In genomic region chr16:45437230-45437739, GRCm38 (mm10) we compare ENCODE assay signal across 29 mouse cellular contexts. TPM values are rescaled to one million over a fixed set of nuclear protein-coding genes. Genes with fewer than 3 reads are reported as not detected.
A peak's percentile ranks its signal among the peaks of the same experiment; 100 is the strongest.
DNase-seq lines count a peak whose midpoint lies in the region; ATAC-seq and TF ChIP-seq lines count a peak whose summit lies in the region.
"Had no signal": no experiment of that assay in that cellular context is flagged by ENCODE, and none has a peak within 500 bp of the region (broad histone marks: within the 10 kb centered on the region; RNA-seq: fewer than 3 reads in every experiment).

No protein-coding gene starts in this region.

- dilution Hi-C loops in CH12.LX (cut with MboI; ENCODE audit: extremely low pct_ligation_motif_present, extremely low pct_unique_long_range_greater_than_20kb, low sequenced_read_pairs) = no loop called here

- WGBS in embryonic facial prominence, embryonic 13.5 days = 91% methylated on average over 1 of the region's 1 CpGs
- WGBS in embryonic facial prominence, embryonic 10.5 days = 79% methylated on average over 1 of the region's 1 CpGs
- 83% methylated on average over 1 of the region's 1 CpGs for WGBS in hindbrain, embryonic 14.5 days
- WGBS in hindbrain, embryonic 10.5 days = 90% methylated on average over 1 of the region's 1 CpGs
- 85% methylated on average over 1 of the region's 1 CpGs for WGBS in lung, postnatal 0 days

- TF ChIP-seq RAD21 in CH12.LX (IDR thresholded peaks at IDR 0.05; ENCODE audit: low read depth, low read length) = peak; percentile 33

- no peak for TF ChIP-seq EP300 in lung, postnatal 0 days (IDR thresholded peaks at IDR 0.05)
- no peak for TF ChIP-seq EP300 in CH12.LX (IDR thresholded peaks at IDR 0.05; ENCODE audit: low read length)

- peak; percentile 14 for TF ChIP-seq CTCF in lung, postnatal 0 days (IDR thresholded peaks at IDR 0.05)
- peak in 1 of 2 experiments; percentile 58; a peak in 2 of 4 replicates for TF ChIP-seq CTCF in CH12.LX (conservative IDR thresholded peaks at IDR 0.05 in 1 of 2, IDR thresholded peaks at IDR 0.05 in 1 of 2; ENCODE audit: low read depth in 2 of 2, low read length in 2 of 2)

- no peaks in the 10 kb centered on the region for H3K9me3 ChIP-seq in embryonic facial prominence, embryonic 13.5 days
- H3K9me3 ChIP-seq in embryonic facial prominence, embryonic 10.5 days = no peaks in the 10 kb centered on the region
- no peaks in the 10 kb centered on the region for H3K9me3 ChIP-seq in hindbrain, embryonic 14.5 days (ENCODE audit: control insufficient read depth, low read length)
- no peaks in the 10 kb centered on the region for H3K9me3 ChIP-seq in hindbrain, embryonic 10.5 days
- no peaks in the 10 kb centered on the region for H3K9me3 ChIP-seq in lung, postnatal 0 days (ENCODE audit: low read length)
- no peaks in the 10 kb centered on the region for H3K9me3 ChIP-seq in CH12.LX (replicated peaks; ENCODE audit: low read length)
- H3K9me3 ChIP-seq: forebrain, embryonic 15.5 days; heart, embryonic 13.5 days; limb, embryonic 13.5 days; liver, embryonic 13.5 days had no signal

- no peak overlapping the region for H3K4me2 ChIP-seq in embryonic facial prominence, embryonic 13.5 days
- no peak overlapping the region for H3K4me2 ChIP-seq in hindbrain, embryonic 14.5 days (replicated peaks)
- H3K4me2 ChIP-seq in lung, postnatal 0 days (replicated peaks; ENCODE audit: low read depth, low read length) = no peak overlapping the region
- H3K4me2 ChIP-seq in CH12.LX (ENCODE audit: insufficient read depth, low read depth, poor library complexity, severe bottlenecking) = no peak overlapping the region
- H3K4me2 ChIP-seq: forebrain, embryonic 15.5 days; heart, embryonic 13.5 days; limb, embryonic 13.5 days; liver, embryonic 13.5 days had no signal

- DNase-seq in embryonic facial prominence, embryonic 10.5 days (ENCODE audit: low spot score) = no peak
- no peak for DNase-seq in hindbrain, embryonic 14.5 days (ENCODE audit: low spot score)
- no peak for DNase-seq in hindbrain, embryonic 10.5 days (ENCODE audit: low spot score)
- DNase-seq in lung, postnatal 0 days (ENCODE audit: low spot score) = no peak
- no peak for DNase-seq in lung, postnatal 25 days (ENCODE audit: low spot score)
- no peak for DNase-seq in CH12.LX (ENCODE audit: extremely low read depth)
- no peak for DNase-seq in right cerebral cortex, adult 18-20 months
- DNase-seq: adrenal gland, postnatal 10 days; cerebellum, adult 18-20 months; cerebellum, postnatal 25 days; gastrocnemius, postnatal 10 days; heart, postnatal 36 days; kidney, adult 2 months; layer of hippocampus, postnatal 36 days; liver, embryonic 13.5 days; lung, adult 2 months; retina, postnatal 1 day; thymus, adult 2 months; thymus, postnatal 4 days had no signal

- in situ Hi-C loops in CH12.LX (cut with MboI; ENCODE audit: low pct_ligation_motif_present, low pct_unique_long_range_greater_than_20kb, low sequenced_read_pairs) = no loop called here

- H3K9ac ChIP-seq in embryonic facial prominence, embryonic 13.5 days = no peak overlapping the region
- no peak overlapping the region for H3K9ac ChIP-seq in hindbrain, embryonic 14.5 days
- H3K9ac ChIP-seq in lung, postnatal 0 days (replicated peaks; ENCODE audit: low read depth) = no peak overlapping the region
- no peak overlapping the region for H3K9ac ChIP-seq in CH12.LX (ENCODE audit: insufficient read depth, low read depth)
- H3K9ac ChIP-seq: forebrain, embryonic 15.5 days; heart, embryonic 13.5 days; limb, embryonic 13.5 days; liver, embryonic 13.5 days had no signal

- no peaks in the 10 kb centered on the region for H3K79me2 ChIP-seq in CH12.LX (replicated peaks; ENCODE audit: control insufficient read depth, extremely low read depth, insufficient read depth, poor library complexity, severe bottlenecking)

- no peaks in the 10 kb centered on the region for H3K36me3 ChIP-seq in embryonic facial prominence, embryonic 13.5 days
- H3K36me3 ChIP-seq in embryonic facial prominence, embryonic 10.5 days (replicated peaks) = no peaks in the 10 kb centered on the region
- H3K36me3 ChIP-seq in hindbrain, embryonic 14.5 days (replicated peaks; ENCODE audit: control insufficient read depth, insufficient read depth) = no peaks in the 10 kb centered on the region
- H3K36me3 ChIP-seq in hindbrain, embryonic 10.5 days = no peaks in the 10 kb centered on the region
- no peaks in the 10 kb centered on the region for H3K36me3 ChIP-seq in lung, postnatal 0 days (ENCODE audit: insufficient read depth, low read length)
- no peaks in the 10 kb centered on the region for H3K36me3 ChIP-seq in CH12.LX (replicated peaks in 1 of 2; ENCODE audit: control insufficient read depth in 1 of 2, insufficient read depth in 1 of 2, low read length in 1 of 2)
- H3K36me3 ChIP-seq: forebrain, embryonic 15.5 days; heart, embryonic 13.5 days; limb, embryonic 13.5 days; liver, embryonic 13.5 days had no signal

- no peaks in the 10 kb centered on the region for H3K27me3 ChIP-seq in embryonic facial prominence, embryonic 13.5 days
- H3K27me3 ChIP-seq in embryonic facial prominence, embryonic 10.5 days (replicated peaks; ENCODE audit: low read depth, poor library complexity, severe bottlenecking) = no peaks in the 10 kb centered on the region
- H3K27me3 ChIP-seq in hindbrain, embryonic 14.5 days (ENCODE audit: control insufficient read depth, insufficient read depth, low read length) = no peaks in the 10 kb centered on the region
- no peaks in the 10 kb centered on the region for H3K27me3 ChIP-seq in hindbrain, embryonic 10.5 days (ENCODE audit: insufficient read depth, poor library complexity, severe bottlenecking)
- H3K27me3 ChIP-seq in lung, postnatal 0 days (replicated peaks; ENCODE audit: insufficient read depth, low read length) = no peaks in the 10 kb centered on the region
- H3K27me3 ChIP-seq in CH12.LX (replicated peaks) = no peaks in the 10 kb centered on the region
- H3K27me3 ChIP-seq: forebrain, embryonic 15.5 days; heart, embryonic 13.5 days; limb, embryonic 13.5 days; liver, embryonic 13.5 days had no signal

- no peak overlapping the region for H3K4me3 ChIP-seq in embryonic facial prominence, embryonic 13.5 days
- no peak overlapping the region for H3K4me3 ChIP-seq in embryonic facial prominence, embryonic 10.5 days
- no peak overlapping the region for H3K4me3 ChIP-seq in hindbrain, embryonic 14.5 days (replicated peaks; ENCODE audit: low read length)
- no peak overlapping the region for H3K4me3 ChIP-seq in hindbrain, embryonic 10.5 days
- no peak overlapping the region for H3K4me3 ChIP-seq in lung, postnatal 0 days (ENCODE audit: low read depth, low read length)
- H3K4me3 ChIP-seq in CH12.LX (replicated peaks in 1 of 3; ENCODE audit: low read depth in 2 of 3, low read length in 2 of 3, poor library complexity in 1 of 3) = no peak overlapping the region
- H3K4me3 ChIP-seq: forebrain, embryonic 15.5 days; heart, embryonic 13.5 days; limb, embryonic 13.5 days; liver, embryonic 13.5 days had no signal

- peak; percentile 48; the same call in 1 of the 2 replicates for ATAC-seq in embryonic facial prominence, embryonic 13.5 days (ENCODE audit: insufficient number of reproducible peaks, insufficient read depth, low FRiP score, low TSS enrichment, low read depth)
- ATAC-seq in hindbrain, embryonic 14.5 days (ENCODE audit: low FRiP score) = peak; percentile 21; the same call in 1 of the 2 replicates
- ATAC-seq in lung, postnatal 0 days = no peak
- ATAC-seq: activated CD4-positive, CD25-positive, alpha-beta regulatory T cell, adult 4 months; forebrain, embryonic 15.5 days had no signal

- no peaks in the 10 kb centered on the region for H3K4me1 ChIP-seq in embryonic facial prominence, embryonic 13.5 days
- H3K4me1 ChIP-seq in embryonic facial prominence, embryonic 10.5 days = no peaks in the 10 kb centered on the region
- H3K4me1 ChIP-seq in hindbrain, embryonic 14.5 days (replicated peaks; ENCODE audit: control insufficient read depth, insufficient read depth, low read length) = no peaks in the 10 kb centered on the region
- H3K4me1 ChIP-seq in hindbrain, embryonic 10.5 days (replicated peaks) = no peaks in the 10 kb centered on the region
- no peaks in the 10 kb centered on the region for H3K4me1 ChIP-seq in lung, postnatal 0 days (ENCODE audit: insufficient read depth, low read depth, low read length)
- no peaks in the 10 kb centered on the region for H3K4me1 ChIP-seq in CH12.LX (ENCODE audit: control insufficient read depth in 1 of 2, insufficient read depth in 2 of 2)
- H3K4me1 ChIP-seq: forebrain, embryonic 15.5 days; heart, embryonic 13.5 days; limb, embryonic 13.5 days; liver, embryonic 13.5 days had no signal

- TF ChIP-seq POLR2A in CH12.LX (IDR thresholded peaks at IDR 0.05; ENCODE audit: low read depth, low read length) = no peak

- no peak overlapping the region for H3K27ac ChIP-seq in embryonic facial prominence, embryonic 13.5 days
- H3K27ac ChIP-seq in embryonic facial prominence, embryonic 10.5 days (replicated peaks) = no peak overlapping the region
- no peak overlapping the region for H3K27ac ChIP-seq in hindbrain, embryonic 14.5 days
- H3K27ac ChIP-seq in hindbrain, embryonic 10.5 days = no peak overlapping the region
- no peak overlapping the region for H3K27ac ChIP-seq in lung, postnatal 0 days (ENCODE audit: low read length)
- no peak overlapping the region for H3K27ac ChIP-seq in CH12.LX (ENCODE audit: insufficient read depth, low read depth)
- H3K27ac ChIP-seq: forebrain, embryonic 15.5 days; heart, embryonic 13.5 days; limb, embryonic 13.5 days; liver, embryonic 13.5 days; macrophage had no signal

RNA-seq across cellular contexts. Expression of gene Cd200, which starts 28.4 kb away (rescaled TPM):
- polyA plus RNA-seq in embryonic facial prominence, embryonic 13.5 days (2015; fragmentation: Nextera tagmentation; extraction: Ambion mirVana) = 39.5 and 46.2 TPM in 2 replicates
- 6.6 and 8.1 TPM in 2 replicates for polyA plus RNA-seq in embryonic facial prominence, embryonic 10.5 days (2016; fragmentation: Nextera tagmentation; extraction: Ambion mirVana)
- polyA plus RNA-seq in hindbrain, embryonic 14.5 days (2014; fragmentation: Nextera tagmentation; extraction: Ambion mirVana) = 356 and 413 TPM in 2 replicates
- polyA plus RNA-seq in hindbrain, embryonic 10.5 days (2016; fragmentation: Nextera tagmentation; extraction: Ambion mirVana) = 11.0 and 29.3 TPM in 2 replicates
- 338 and 424 TPM in 2 replicates for polyA plus RNA-seq in lung, postnatal 0 days (2015; fragmentation: Nextera tagmentation; extraction: Ambion mirVana)
- total RNA-seq in CH12.LX (2012; rRNA removed) = 63.0 and 77.5 TPM in 2 replicates
- 13.7 and 15.1 TPM in 2 replicates for total RNA-seq in CH12.LX (2014; rRNA removed)
- polyA plus RNA-seq in CH12.LX (2012; ENCODE audit: insufficient read length, low read depth) = 15.3 and 17.0 TPM in 2 replicates
- total RNA-seq: granulocyte monocyte progenitor cell, adult 5-6 weeks had no signal

RNA-seq across cellular contexts. Expression of gene Gm609, which starts 55.5 kb away (rescaled TPM):
- not detected in 2 replicates for polyA plus RNA-seq in embryonic facial prominence, embryonic 13.5 days (2015; fragmentation: Nextera tagmentation; extraction: Ambion mirVana)
- not detected in 2 replicates for polyA plus RNA-seq in embryonic facial prominence, embryonic 10.5 days (2016; fragmentation: Nextera tagmentation; extraction: Ambion mirVana)
- not detected in 2 replicates for polyA plus RNA-seq in hindbrain, embryonic 14.5 days (2014; fragmentation: Nextera tagmentation; extraction: Ambion mirVana)
- not detected in 2 replicates for polyA plus RNA-seq in hindbrain, embryonic 10.5 days (2016; fragmentation: Nextera tagmentation; extraction: Ambion mirVana)
- polyA plus RNA-seq in lung, postnatal 0 days (2015; fragmentation: Nextera tagmentation; extraction: Ambion mirVana) = 0.07 TPM in 1 of 2 replicates, not detected in the other
- total RNA-seq in CH12.LX (2012; rRNA removed) (0.04 and 0.08 TPM in 2 replicates), CH12.LX (2014; rRNA removed) (not detected in 2 replicates)
- polyA plus RNA-seq in CH12.LX (2012; ENCODE audit: insufficient read length, low read depth) = not detected in 2 replicates
- total RNA-seq: granulocyte monocyte progenitor cell, adult 5-6 weeks; heart, postnatal 36 days; monocyte, adult 5-6 weeks had no signal
- polyA plus RNA-seq: embryonic facial prominence, embryonic 14.5 days; forebrain, embryonic 15.5 days; heart, embryonic 13.5 days; kidney, adult 2 months; limb, embryonic 13.5 days; liver, embryonic 13.5 days; lung, adult 2 months; macrophage; spleen, adult 2 months had no signal
